Mouse (Mus musculus): ENCODE data around the gene Gjd3.

GRCm38 (mm10) chr11:99010124-99010523 is 27.3 kb upstream of the Gjd3 start:
- TF ChIP-seq CTCF (IDR thresholded peaks at IDR 0.05; ENCODE audit: control insufficient read depth, insufficient read depth, low read length), result no peak
- TF ChIP-seq POLR2A (IDR thresholded peaks at IDR 0.05; ENCODE audit: borderline replicate concordance, control insufficient read depth, low read depth, low read length), result no peak
